Mouse (Mus musculus) hematopoietic multipotent progenitor cell, adult 10-12 weeks (in vitro differentiated cells): Measurements from ENCODE around the gene Upk3a. TPM values are rescaled to one million over a fixed set of nuclear protein-coding genes. Genes with fewer than 3 reads are reported as not detected.

Source experiments
- polyA plus RNA-seq: library from polyadenylated mRNA; stranded (reverse); fragments of >175 nt; gene quantifications from 2 replicates; pipeline ENCODE4 v1.2.3, GENCODE M21; 2012; ENCODE audit warnings: low replicate concordance

The Upk3a gene
- not detected in 2 replicates for polyA plus RNA-seq

DNA sequence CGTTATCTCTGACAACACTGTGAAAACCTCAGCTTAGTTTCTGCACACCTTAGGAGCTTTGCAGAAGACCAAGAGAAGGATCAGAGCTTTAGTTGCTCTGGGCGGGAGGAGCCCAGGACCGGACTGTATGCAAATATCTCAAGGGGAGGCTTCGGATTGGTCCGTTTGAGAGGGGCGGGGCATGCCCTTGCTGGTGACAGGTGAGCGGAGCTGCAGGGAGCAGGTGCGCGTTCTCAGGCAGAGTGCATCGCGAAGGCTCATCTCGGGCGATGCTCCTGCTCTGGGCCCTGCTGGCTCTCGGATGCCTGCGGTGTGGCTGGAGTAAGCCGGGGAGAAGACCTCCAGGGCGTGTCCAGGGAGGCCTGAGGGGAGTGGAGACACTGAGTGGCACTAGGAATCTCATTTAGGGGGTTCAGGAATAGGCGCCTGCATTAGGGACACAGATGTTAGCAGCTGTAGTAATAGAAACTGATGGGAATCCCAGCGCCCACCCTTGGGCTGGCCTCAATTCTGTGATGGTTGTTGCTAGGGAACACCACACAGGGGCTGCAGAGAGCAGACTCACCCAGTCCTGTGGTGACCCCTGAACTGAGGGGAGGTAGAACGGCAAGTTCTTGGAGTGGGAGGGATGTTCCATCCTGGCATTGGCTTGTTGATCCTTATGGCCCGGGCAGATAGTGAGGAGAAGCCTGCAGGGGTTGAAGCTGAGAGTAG lies at the start of gene Upk3a:
Gene Upk3a, plus strand, starts transcription at position 191 of the 714 bp plus-strand sequence.

DNA sequence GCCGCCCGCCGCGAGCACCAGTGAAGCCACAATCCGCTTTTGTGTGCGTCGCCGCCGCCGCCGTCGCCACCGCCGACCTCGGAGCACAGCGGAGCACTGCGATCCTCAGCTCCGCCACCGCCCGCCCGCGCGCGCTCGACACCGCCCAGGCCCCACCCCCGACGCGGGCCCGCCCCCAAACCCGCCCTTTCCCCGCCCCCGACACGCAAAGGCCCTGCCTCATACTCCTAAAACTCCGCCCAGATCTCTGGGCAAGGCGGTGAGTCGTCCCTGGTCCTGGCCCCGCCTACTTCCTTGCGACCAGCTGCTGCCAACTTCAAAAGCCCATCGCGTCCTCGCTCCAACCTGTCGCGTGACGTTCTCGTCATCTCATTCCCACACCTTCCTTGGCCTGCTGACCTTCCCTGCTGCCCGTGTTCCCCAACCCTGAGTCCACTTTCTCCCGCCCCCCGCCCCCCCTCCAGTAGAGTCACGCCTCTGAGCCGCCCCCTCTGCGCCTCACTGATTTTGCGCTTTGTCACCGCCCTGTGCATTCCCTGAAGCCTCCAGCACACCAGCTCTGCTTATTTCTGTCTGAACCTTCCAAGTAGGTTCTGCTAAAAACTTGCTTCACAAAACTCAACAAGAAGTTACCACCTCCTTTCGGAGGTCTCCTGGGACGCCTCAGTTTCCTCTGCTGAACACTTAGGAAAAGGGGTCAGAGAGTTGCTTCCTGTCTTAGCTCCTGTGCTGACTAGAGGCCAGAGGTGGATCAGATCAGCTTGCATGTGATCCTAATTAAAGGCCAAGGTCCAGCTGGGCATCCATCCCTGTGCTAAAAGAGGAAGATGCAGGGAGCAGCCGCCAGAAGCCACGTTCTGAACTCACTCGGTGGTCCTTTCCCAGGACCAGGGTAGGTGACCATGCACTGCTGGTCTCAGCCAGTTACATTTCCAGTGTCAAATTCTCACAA lies 28.8 kb upstream of the Upk3a start, which contains the start of gene 5031439G07Rik:
Gene 5031439G07Rik, minus strand, starts transcription at position 678 of the 952 bp plus-strand sequence.

DNA sequence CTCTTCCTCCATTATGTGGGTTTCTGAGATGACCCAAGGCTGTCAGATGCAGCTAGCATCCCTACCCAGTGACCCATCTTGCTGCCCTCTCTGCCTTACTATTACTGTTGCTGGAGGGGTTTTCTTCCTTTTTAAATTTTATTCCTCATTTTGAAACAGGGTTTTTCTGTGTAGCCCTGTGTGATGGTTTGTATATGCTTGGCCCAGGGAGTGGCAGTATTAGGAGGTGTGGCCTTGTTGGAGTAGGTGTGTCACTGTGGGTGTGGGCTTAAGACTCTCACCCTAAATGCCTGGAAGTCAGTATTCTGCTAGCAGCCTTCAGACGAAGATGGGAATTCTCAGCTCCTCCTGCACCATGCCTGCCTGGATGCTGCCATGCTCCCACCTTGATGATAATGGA lies 11.7 kb downstream of the Upk3a start, which contains the start of gene Fam118a:
Gene Fam118a, plus strand, starts transcription at position 301 of the 400 bp plus-strand sequence.

Other genes with a start within 250 kb of the Upk3a start
- gene Phf21b, start 161.1 kb upstream of the Upk3a start, polyA plus RNA-seq: 4.2 and 16.5 TPM in 2 replicates
- gene Gm29666, start 97.1 kb upstream of the Upk3a start, polyA plus RNA-seq: 0.05 and 0.06 TPM in 2 replicates
- gene Nup50, start 93.7 kb upstream of the Upk3a start, polyA plus RNA-seq: 5.7 and 11.5 TPM in 2 replicates
- gene 5031439G07Rik, start 28.6 kb upstream of the Upk3a start, polyA plus RNA-seq: 101 and 127 TPM in 2 replicates
- 3.1 and 6.2 TPM in 2 replicates for gene Fam118a, start 11.8 kb downstream of the Upk3a start, polyA plus RNA-seq
- 0.19 TPM in 1 of 2 replicates, not detected in the other for gene Smc1b, start 114.8 kb downstream of the Upk3a start, polyA plus RNA-seq
- gene Ribc2, start 114.9 kb downstream of the Upk3a start, polyA plus RNA-seq: not detected in 2 replicates
- gene Fbln1, start 188.8 kb downstream of the Upk3a start, polyA plus RNA-seq: 0.23 and 0.44 TPM in 2 replicates